Mouse (Mus musculus) hindbrain, embryonic 14.5 days (tissue): ENCODE data around the gene Ssc5d. TPM values are rescaled to one million over a fixed set of nuclear protein-coding genes. Genes with fewer than 3 reads are reported as not detected.

Source experiments
- ATAC-seq: fragments of 200-750 bp; cut with Nextera tagmentation; 2 replicates; pipeline ENCODE4 v1.8.0; 2017; ENCODE audit warnings: moderate number of reproducible peaks, mild to moderate bottlenecking, moderate TSS enrichment, moderate library complexity; ENCODE audit not compliant: low FRiP score
- DNase-seq: peaks from one replicate; pipeline ENCODE4 v3.0.0-alpha.2; 2015; ENCODE audit warnings: low spot score
- H3K27ac ChIP-seq: fragments of 300-500 bp; sonication (generic); 2 replicates; pipeline ENCODE4 v1.5.1; 2014; ENCODE audit warnings: mild to moderate bottlenecking, moderate library complexity
- H3K27me3 ChIP-seq: fragments of 300-500 bp; sonication (generic); 2 replicates; pipeline ENCODE4 v1.6.1; 2014; ENCODE audit warnings: mild to moderate bottlenecking, low read length, mixed read lengths; ENCODE audit not compliant: control insufficient read depth, insufficient read depth
- H3K36me3 ChIP-seq: fragments of 300-500 bp; sonication (generic); replicated peaks from 2 replicates; pipeline ENCODE4 v1.6.1; 2014; ENCODE audit not compliant: control insufficient read depth, insufficient read depth
- H3K4me1 ChIP-seq: fragments of 300-500 bp; sonication (generic); replicated peaks from 2 replicates; pipeline ENCODE4 v1.6.1; 2014; ENCODE audit warnings: antibody characterized with exemption, low read length, mixed read lengths; ENCODE audit not compliant: control insufficient read depth, insufficient read depth
- H3K4me2 ChIP-seq: fragments of 300-500 bp; sonication (generic); replicated peaks from 2 replicates; pipeline ENCODE4 v1.6.1; 2014; ENCODE audit warnings: mild to moderate bottlenecking, moderate library complexity
- H3K4me3 ChIP-seq: fragments of 300-500 bp; sonication (generic); replicated peaks from 2 replicates; pipeline ENCODE4 v1.5.1; 2014; ENCODE audit warnings: mild to moderate bottlenecking, low read length
- H3K9ac ChIP-seq: fragments of 300-500 bp; sonication (generic); 2 replicates; pipeline ENCODE4 v1.6.1; 2014
- H3K9me3 ChIP-seq: fragments of 300-500 bp; sonication (generic); 2 replicates; pipeline ENCODE4 v1.6.1; 2016; ENCODE audit warnings: low read length; ENCODE audit not compliant: control insufficient read depth
- WGBS: fragments of 180-500 bp; shearing (Covaris S2); extraction: QIAGEN DNeasy Blood & Tissue Kit; methylation state at CpG from one replicate; pipeline ENCODE4 v1.1.7; 2014; 5-methylcytosine and 5-hydroxymethylcytosine counted together
- polyA plus RNA-seq: library from polyadenylated mRNA; unstranded; fragments of >200 nt; fragmentation: Nextera tagmentation; extraction: Ambion mirVana; gene quantifications from 2 replicates; pipeline ENCODE4 v1.2.1, GENCODE M21; 2014

Ssc5d gene
- polyA plus RNA-seq, 1 experiment from 2014 or later = 0.74 TPM

GRCm38 (mm10) chr7:4936832-4937231 lies 11.2 kb downstream of the Ssc5d start:
- Histone ChIP-seq H3K9me3 (no peaks in the 10 kb centered on the region), H3K27me3 (no peaks in the 10 kb centered on the region), H3K4me3 (no peak overlapping the region), H3K36me3 (no peaks in the 10 kb centered on the region), H3K27ac (no peak overlapping the region), H3K9ac (no peak overlapping the region), H3K4me2 (no peak overlapping the region), H3K4me1 (no peaks in the 10 kb centered on the region)
- WGBS = 77% methylated on average over 10 of the region's 10 CpGs
- ATAC-seq (no peak), DNase-seq (no peak)

- 81% methylated on average over 10 of the region's 11 CpGs for WGBS
- DNase-seq (no peak), ATAC-seq (no peak)
- Histone ChIP-seq H3K4me1 (no peaks in the 10 kb centered on the region), H3K9ac (no peak overlapping the region), H3K4me2 (no peak overlapping the region), H3K9me3 (no peaks in the 10 kb centered on the region), H3K4me3 (no peak overlapping the region), H3K27ac (no peak overlapping the region), H3K27me3 (no peaks in the 10 kb centered on the region), H3K36me3 (no peaks in the 10 kb centered on the region)
Observed at GRCm38 (mm10) chr7:4937392-4937791, 11.8 kb downstream of the Ssc5d start.

- Histone ChIP-seq H3K27me3 (no peaks in the 10 kb centered on the region), H3K4me1 (no peaks in the 10 kb centered on the region), H3K9ac (no peak overlapping the region), H3K4me2 (no peak overlapping the region), H3K27ac (no peak overlapping the region), H3K36me3 (no peaks in the 10 kb centered on the region), H3K9me3 (no peaks in the 10 kb centered on the region), H3K4me3 (no peak overlapping the region)
- ATAC-seq (no peak), DNase-seq (peak; percentile 57)
- WGBS = 37% methylated on average over 2 of the region's 2 CpGs
Observed at GRCm38 (mm10) chr7:4938456-4938855, 12.9 kb downstream of the Ssc5d start.

- Histone ChIP-seq H3K36me3 (no peaks in the 10 kb centered on the region), H3K27ac (no peak overlapping the region), H3K9me3 (no peaks in the 10 kb centered on the region), H3K9ac (no peak overlapping the region), H3K27me3 (no peaks in the 10 kb centered on the region), H3K4me2 (no peak overlapping the region), H3K4me1 (no peaks in the 10 kb centered on the region), H3K4me3 (no peak overlapping the region)
- DNase-seq = peak; percentile 85
- 24% methylated on average over 9 of the region's 9 CpGs for WGBS
- peak; percentile 54 for ATAC-seq
Observed at GRCm38 (mm10) chr7:4940068-4940479, 14.5 kb downstream of the Ssc5d start.

- no peak overlapping the region for H3K27ac ChIP-seq
- no peak overlapping the region for H3K9ac ChIP-seq
- H3K4me1 ChIP-seq = no peaks in the 10 kb centered on the region
- WGBS = 46% methylated on average over 5 of the region's 5 CpGs
- no peaks in the 10 kb centered on the region for H3K36me3 ChIP-seq
- no peak for ATAC-seq
- H3K9me3 ChIP-seq = no peaks in the 10 kb centered on the region
- no peak overlapping the region for H3K4me2 ChIP-seq
- no peak for DNase-seq
- H3K4me3 ChIP-seq = no peak overlapping the region
- no peaks in the 10 kb centered on the region for H3K27me3 ChIP-seq
Observed at GRCm38 (mm10) chr7:4942673-4943072, 17.1 kb downstream of the Ssc5d start.

- H3K27me3 ChIP-seq = no peaks in the 10 kb centered on the region
- peak; percentile 89 for DNase-seq
Observed at GRCm38 (mm10) chr7:4943223-4943815, 17.7 kb downstream of the Ssc5d start.

GRCm38 (mm10) chr7:4947855-4948254 lies 22.3 kb downstream of the Ssc5d start:
- H3K27me3 ChIP-seq = no peaks in the 10 kb centered on the region
- no peak overlapping the region for H3K27ac ChIP-seq
- H3K4me3 ChIP-seq = no peak overlapping the region
- DNase-seq (no peak), ATAC-seq (no peak)
- WGBS = 45% methylated on average over 2 of the region's 2 CpGs
- no peaks in the 10 kb centered on the region for H3K4me1 ChIP-seq
- H3K36me3 ChIP-seq = no peaks in the 10 kb centered on the region
- no peak overlapping the region for H3K4me2 ChIP-seq
- no peaks in the 10 kb centered on the region for H3K9me3 ChIP-seq
- no peak overlapping the region for H3K9ac ChIP-seq

More at GRCm38 (mm10) chr7:4943223-4943815, 17.7 kb downstream of the Ssc5d start:
- Histone ChIP-seq H3K9ac (no peak overlapping the region), H3K27ac (no peak overlapping the region), H3K4me3 (peak overlapping the region; percentile 25), H3K4me1 (no peaks in the 10 kb centered on the region), H3K4me2 (peak overlapping the region; percentile 44), H3K9me3 (no peaks in the 10 kb centered on the region), H3K36me3 (no peaks in the 10 kb centered on the region)
- ATAC-seq = peak; percentile 57; the same call in 1 of the 2 replicates
- WGBS = 23% methylated on average over 15 of the region's 15 CpGs

- Histone ChIP-seq H3K36me3 (no peaks in the 10 kb centered on the region), H3K9ac (no peak overlapping the region), H3K4me1 (no peaks in the 10 kb centered on the region), H3K4me3 (no peak overlapping the region), H3K4me2 (no peak overlapping the region), H3K9me3 (no peaks in the 10 kb centered on the region), H3K27me3 (no peaks in the 10 kb centered on the region), H3K27ac (no peak overlapping the region)
- 84% methylated on average over 6 of the region's 6 CpGs for WGBS
- no peak for ATAC-seq
- DNase-seq = no peak
Observed at GRCm38 (mm10) chr7:4948386-4948785, 22.8 kb downstream of the Ssc5d start.

GRCm38 (mm10) chr7:4950561-4951342 lies 25.2 kb downstream of the Ssc5d start:
- Histone ChIP-seq H3K4me3 (no peak overlapping the region), H3K4me1 (no peaks in the 10 kb centered on the region), H3K9me3 (no peaks in the 10 kb centered on the region), H3K27ac (no peak overlapping the region), H3K4me2 (no peak overlapping the region), H3K9ac (no peak overlapping the region), H3K27me3 (no peaks in the 10 kb centered on the region), H3K36me3 (no peaks in the 10 kb centered on the region)
- WGBS = 88% methylated on average over 19 of the region's 19 CpGs
- ATAC-seq (no peak), DNase-seq (no peak)
